Mouse (Mus musculus): ENCODE measurements at regions not wholly inside any gene's neighbourhood (a gene's known extent, or its start where the extent isn't known, plus 50 kb on each side); places are given as distances from the start of the nearest gene placed in this dataset.

DNA sequence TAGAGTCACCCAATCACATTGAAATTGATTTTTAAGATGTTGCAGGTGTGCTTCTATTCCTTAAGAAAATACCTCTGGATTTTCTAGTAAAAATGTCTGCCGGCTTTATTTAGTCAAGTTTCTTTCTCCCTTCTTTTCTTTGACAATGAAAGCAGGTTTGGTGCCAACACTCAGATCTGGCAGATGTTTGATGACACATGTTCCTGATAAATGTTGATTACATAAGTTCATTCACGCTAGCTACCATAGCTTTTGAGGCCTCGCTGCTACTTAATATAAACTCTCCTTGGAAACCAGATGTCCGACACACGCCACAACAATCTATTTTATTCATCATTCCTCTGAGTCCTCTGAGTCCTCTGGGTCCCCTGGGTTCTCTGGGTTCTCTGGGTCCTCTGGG, 195.7 kb upstream of the Lpp start:
- Histone ChIP-seq H3K4me3 (no peak overlapping the region), H3K9ac (no peak overlapping the region), H3K27me3 (0 out of 2 replicates have a peak, but pooled peaks cover 3% of the 10 kb centered on the region), H3K36me3 (no peaks in the 10 kb centered on the region), H3K4me1 (peaks cover 15% of the 10 kb centered on the region), H3K27ac (no peak overlapping the region), H3K9me3 (no peaks in the 10 kb centered on the region), H3K4me2 (no peak overlapping the region)
- no peak for ATAC-seq (ENCODE audit: insufficient number of reproducible peaks, insufficient read depth, low FRiP score, low TSS enrichment, low read depth)
- WGBS: 38% methylated on average over 5 of the region's 5 CpGs

DNA sequence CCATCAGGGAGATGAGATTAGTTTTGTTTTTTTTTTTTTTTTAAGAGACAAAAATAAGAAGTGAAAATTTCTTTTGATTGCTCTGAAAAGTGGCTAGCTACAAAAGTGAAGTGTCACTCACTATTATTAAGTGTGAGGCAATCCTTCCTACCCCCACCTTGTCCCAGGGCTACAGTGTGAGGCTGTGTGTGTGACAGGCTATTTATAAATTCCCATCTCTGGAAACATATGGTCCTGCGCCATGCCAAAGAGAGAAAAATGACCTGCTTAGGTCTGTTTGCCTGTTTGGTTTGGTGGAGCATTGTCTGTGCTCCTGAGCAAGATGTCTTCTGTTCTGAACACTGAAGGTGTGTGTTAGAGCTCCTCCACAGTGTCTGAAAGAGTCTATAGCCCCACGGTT, 199.4 kb upstream of the Lpp start:
- H3K9me3 ChIP-seq: no peaks in the 10 kb centered on the region
- H3K4me2 ChIP-seq: no peak overlapping the region
- no peak overlapping the region for H3K9ac ChIP-seq
- ATAC-seq (ENCODE audit: insufficient number of reproducible peaks, insufficient read depth, low FRiP score, low TSS enrichment, low read depth): no peak
- peaks cover 10% of the 10 kb centered on the region for H3K4me1 ChIP-seq
- WGBS: 85% methylated on average over 2 of the region's 2 CpGs
- H3K4me3 ChIP-seq: no peak overlapping the region
- H3K27me3 ChIP-seq: 0 out of 2 replicates have a peak, but pooled peaks cover 3% of the 10 kb centered on the region
- H3K36me3 ChIP-seq: no peaks in the 10 kb centered on the region
- H3K27ac ChIP-seq: no peak overlapping the region

DNA sequence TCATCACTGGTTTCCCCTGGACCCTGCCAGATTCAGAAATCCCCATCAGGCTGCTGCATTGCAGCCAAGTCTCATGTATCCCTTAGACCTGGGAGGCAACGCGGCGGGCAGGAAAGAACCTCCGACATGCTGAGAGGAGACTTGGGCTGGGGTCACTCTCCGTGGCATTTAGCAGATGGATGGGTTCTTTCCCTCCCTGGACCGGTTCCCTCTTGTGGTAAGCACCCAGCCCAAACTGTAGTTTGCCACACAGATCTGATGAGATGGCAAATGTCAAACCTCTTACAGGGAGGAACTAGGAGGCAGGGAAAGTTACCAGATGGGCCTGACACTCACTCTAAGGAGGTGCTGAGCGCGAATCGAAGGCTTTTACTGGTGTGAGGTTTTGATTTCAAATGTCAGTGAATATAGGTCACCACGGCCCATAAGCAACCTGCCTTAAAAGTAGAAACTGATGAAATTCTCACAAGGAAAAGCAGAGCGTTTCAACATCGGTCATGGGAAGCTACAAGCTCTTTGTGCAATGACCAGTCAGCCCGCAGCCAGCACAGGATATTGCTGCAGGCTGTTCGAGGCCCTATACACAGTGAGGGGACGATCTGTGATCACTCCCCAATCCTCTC, 199.9 kb upstream of the Lpp start:
- WGBS: 63% methylated on average over 15 of the region's 15 CpGs
- Histone ChIP-seq H3K9me3 (no peaks in the 10 kb centered on the region), H3K27ac (no peak overlapping the region), H3K4me2 (no peak overlapping the region), H3K27me3 (0 out of 2 replicates have a peak, but pooled peaks cover 3% of the 10 kb centered on the region), H3K4me3 (no peak overlapping the region), H3K4me1 (peaks cover 8% of the 10 kb centered on the region), H3K36me3 (no peaks in the 10 kb centered on the region), H3K9ac (no peak overlapping the region)
- ATAC-seq (ENCODE audit: insufficient number of reproducible peaks, insufficient read depth, low FRiP score, low TSS enrichment, low read depth): no peak

DNA sequence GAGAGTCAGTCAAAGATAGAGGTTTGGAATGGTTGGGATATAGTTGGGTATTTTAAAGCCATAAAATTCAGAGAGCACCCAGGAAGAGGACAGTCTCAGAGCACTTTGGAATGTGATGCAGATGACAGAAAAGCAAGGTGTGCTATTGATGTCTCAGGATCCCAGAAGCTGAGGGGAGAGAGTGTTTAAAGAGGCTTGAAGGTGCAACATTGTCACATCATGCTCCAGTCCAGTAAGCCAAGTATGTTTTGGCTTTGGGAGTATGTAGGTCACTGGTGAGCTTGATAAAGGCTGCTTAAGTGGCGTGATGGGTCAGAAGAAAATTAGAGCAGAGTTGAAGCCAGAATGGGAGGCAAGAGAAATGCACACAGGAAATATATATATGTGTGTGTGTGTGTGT, 201.3 kb upstream of the Lpp start:
- Histone ChIP-seq H3K4me3 (no peak overlapping the region), H3K4me1 (no peaks in the 10 kb centered on the region), H3K27me3 (0 out of 2 replicates have a peak, but pooled peaks cover 3% of the 10 kb centered on the region), H3K27ac (no peak overlapping the region), H3K9ac (no peak overlapping the region), H3K9me3 (no peaks in the 10 kb centered on the region), H3K36me3 (no peaks in the 10 kb centered on the region), H3K4me2 (no peak overlapping the region)
- ATAC-seq (ENCODE audit: insufficient number of reproducible peaks, insufficient read depth, low FRiP score, low TSS enrichment, low read depth): no peak
- WGBS: 88% methylated on average over 1 of the region's 1 CpGs

DNA sequence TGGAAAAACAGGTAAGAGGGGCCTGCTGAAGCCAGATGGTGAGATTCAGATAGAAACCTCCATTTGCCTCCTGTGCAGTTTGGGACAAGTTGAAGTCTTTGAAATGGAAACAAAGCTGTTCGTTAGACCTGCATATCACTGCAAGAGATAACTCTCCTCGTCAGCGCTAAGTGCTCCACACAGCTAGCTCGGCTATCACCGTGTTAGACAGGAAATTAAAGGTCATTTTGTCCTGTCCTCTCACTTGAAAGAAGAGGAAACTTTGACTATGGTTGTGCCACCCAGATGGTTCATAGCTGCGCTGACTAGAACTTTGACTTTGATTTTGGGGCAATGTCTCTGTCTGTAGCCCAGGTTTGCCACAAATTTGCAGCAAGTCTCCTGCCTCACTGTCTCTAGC, 198.5 kb upstream of the Bcl6 start:
- no peaks in the 10 kb centered on the region for H3K27me3 ChIP-seq
- no peak overlapping the region for H3K9ac ChIP-seq
- no peaks in the 10 kb centered on the region for H3K4me1 ChIP-seq
- no peak overlapping the region for H3K4me3 ChIP-seq
- no peak for ATAC-seq (ENCODE audit: insufficient number of reproducible peaks, insufficient read depth, low FRiP score, low TSS enrichment, low read depth)
- H3K27ac ChIP-seq: no peak overlapping the region
- no peaks in the 10 kb centered on the region for H3K9me3 ChIP-seq
- WGBS: 74% methylated on average over 6 of the region's 6 CpGs
- no peaks in the 10 kb centered on the region for H3K36me3 ChIP-seq
- no peak overlapping the region for H3K4me2 ChIP-seq

DNA sequence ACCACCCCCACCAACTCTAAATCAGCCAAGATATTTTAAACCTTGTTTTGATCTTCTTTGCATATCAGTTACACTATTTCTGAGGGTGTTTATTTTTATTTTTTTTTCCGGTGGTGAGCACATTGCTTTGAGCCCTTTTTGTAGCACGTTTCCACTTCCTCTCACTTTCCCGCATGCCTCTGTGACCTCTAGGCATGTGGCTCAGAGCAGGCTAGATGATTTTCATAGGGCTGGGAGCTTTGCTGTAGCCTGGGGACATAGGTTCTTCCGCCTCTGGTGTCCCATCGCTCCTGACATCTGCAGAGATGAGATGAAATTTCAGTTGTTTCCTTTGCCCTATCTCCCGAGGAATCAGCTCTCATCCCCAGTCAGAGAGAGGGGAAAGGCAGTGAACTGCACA, 197.3 kb upstream of the Bcl6 start:
- Histone ChIP-seq H3K27ac (no peak overlapping the region), H3K9ac (no peak overlapping the region), H3K4me2 (no peak overlapping the region), H3K4me3 (no peak overlapping the region), H3K36me3 (no peaks in the 10 kb centered on the region), H3K9me3 (no peaks in the 10 kb centered on the region), H3K27me3 (no peaks in the 10 kb centered on the region), H3K4me1 (no peaks in the 10 kb centered on the region)
- WGBS: 30% methylated on average over 6 of the region's 6 CpGs
- no peak for ATAC-seq (ENCODE audit: insufficient number of reproducible peaks, insufficient read depth, low FRiP score, low TSS enrichment, low read depth)

DNA sequence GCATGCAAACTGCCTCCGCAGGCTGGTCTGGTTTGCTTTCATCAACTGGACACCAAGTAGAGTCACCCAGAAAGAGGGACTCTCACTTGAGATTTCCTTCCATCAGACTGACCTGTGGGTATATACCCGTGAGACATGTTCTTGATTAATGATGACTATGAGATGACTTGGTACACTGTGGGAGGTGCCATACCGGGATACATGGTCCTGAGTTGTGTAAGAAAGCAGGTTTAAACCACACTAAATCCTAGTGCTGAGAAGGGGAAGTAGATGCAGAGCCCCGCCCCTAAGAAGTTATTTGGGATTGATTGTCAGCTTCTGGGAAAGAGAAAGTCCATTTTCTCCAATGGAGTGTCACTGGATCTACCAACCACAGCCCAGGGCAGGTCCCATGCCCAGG, 196.2 kb upstream of the Bcl6 start:
- WGBS: 83% methylated on average over 4 of the region's 4 CpGs
- Histone ChIP-seq H3K36me3 (no peaks in the 10 kb centered on the region), H3K9me3 (no peaks in the 10 kb centered on the region)

DNA sequence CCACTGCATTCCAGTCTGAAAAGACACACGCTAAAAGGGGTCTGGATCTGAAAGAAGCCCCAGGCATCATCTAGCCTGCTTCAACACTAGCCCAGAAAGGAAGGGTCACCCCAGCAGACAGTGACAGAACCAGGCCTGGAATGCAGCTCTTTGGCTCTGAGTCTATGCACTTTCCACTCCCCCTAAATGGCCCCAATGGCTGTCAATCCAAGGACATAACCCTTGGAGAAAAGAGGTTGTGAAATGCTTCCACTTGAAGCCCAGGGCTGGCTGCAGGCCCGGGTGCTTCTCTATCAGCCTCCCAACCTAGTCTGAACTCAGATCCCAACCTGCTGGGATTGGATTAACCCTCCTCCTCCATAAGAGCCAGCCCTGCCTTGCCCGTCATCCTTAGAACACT, 194.6 kb upstream of the Bcl6 start:
- ATAC-seq (ENCODE audit: insufficient number of reproducible peaks, insufficient read depth, low FRiP score, low TSS enrichment, low read depth): no peak
- no peaks in the 10 kb centered on the region for H3K36me3 ChIP-seq
- H3K9ac ChIP-seq: no peak overlapping the region
- H3K4me2 ChIP-seq: no peak overlapping the region
- no peaks in the 10 kb centered on the region for H3K9me3 ChIP-seq
- WGBS: 72% methylated on average over 3 of the region's 3 CpGs
- H3K27ac ChIP-seq: no peak overlapping the region
- H3K27me3 ChIP-seq: no peaks in the 10 kb centered on the region
- H3K4me1 ChIP-seq: no peaks in the 10 kb centered on the region
- no peak overlapping the region for H3K4me3 ChIP-seq

More for the DNA sequence above, 196.2 kb upstream of the Bcl6 start:
- H3K4me2 ChIP-seq: no peak overlapping the region
- no peaks in the 10 kb centered on the region for H3K4me1 ChIP-seq
- H3K27ac ChIP-seq: no peak overlapping the region
- no peak overlapping the region for H3K4me3 ChIP-seq
- no peak overlapping the region for H3K9ac ChIP-seq
- no peak for ATAC-seq (ENCODE audit: insufficient number of reproducible peaks, insufficient read depth, low FRiP score, low TSS enrichment, low read depth)
- H3K27me3 ChIP-seq: no peaks in the 10 kb centered on the region

DNA sequence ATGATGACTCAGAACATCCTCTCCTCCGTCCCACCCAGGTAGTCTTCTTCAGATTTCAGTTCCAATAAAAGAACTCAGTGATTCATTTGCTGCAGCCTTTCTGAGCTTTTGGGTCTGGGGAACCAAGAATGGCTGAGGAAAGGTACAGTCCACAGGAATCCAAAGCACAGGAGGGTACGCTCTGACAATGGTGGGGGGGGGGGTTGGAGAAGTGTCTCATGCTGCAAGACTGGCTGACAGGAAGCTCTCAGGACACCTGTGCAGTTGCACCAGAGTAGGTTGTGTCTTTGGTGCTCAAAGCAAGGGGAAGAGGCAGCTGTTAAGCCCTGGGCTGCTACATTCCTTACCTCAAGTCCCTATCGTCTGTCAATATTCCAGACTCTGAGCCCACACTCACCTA, 192.7 kb upstream of the Bcl6 start:
- no peaks in the 10 kb centered on the region for H3K36me3 ChIP-seq
- no peak overlapping the region for H3K27ac ChIP-seq
- H3K4me2 ChIP-seq: no peak overlapping the region
- no peaks in the 10 kb centered on the region for H3K9me3 ChIP-seq
- no peak overlapping the region for H3K9ac ChIP-seq
- WGBS: 83% methylated on average over 3 of the region's 3 CpGs
- no peak for ATAC-seq (ENCODE audit: insufficient number of reproducible peaks, insufficient read depth, low FRiP score, low TSS enrichment, low read depth)
- no peaks in the 10 kb centered on the region for H3K4me1 ChIP-seq
- H3K27me3 ChIP-seq: no peaks in the 10 kb centered on the region
- no peak overlapping the region for H3K4me3 ChIP-seq

DNA sequence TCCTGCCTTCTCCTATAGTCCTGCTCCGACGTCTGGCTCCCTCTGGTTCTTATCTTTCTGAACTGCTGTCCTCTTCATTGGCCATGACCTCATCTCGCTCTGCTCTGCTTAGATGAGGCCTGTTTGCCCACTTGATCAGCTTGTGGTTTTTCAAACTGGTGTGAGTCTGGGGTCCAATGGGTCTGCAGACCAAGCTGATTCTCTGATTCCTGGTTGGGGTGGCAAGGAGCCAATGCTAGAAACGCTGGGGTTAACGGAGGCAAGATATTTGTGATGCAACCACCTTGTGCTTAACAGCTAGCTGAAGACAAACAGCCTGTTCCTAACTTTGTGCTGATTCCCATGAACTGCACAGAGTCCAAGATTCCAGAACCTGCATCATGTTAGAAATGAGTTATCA, 192.0 kb upstream of the Bcl6 start:
- 88% methylated on average over 5 of the region's 5 CpGs for WGBS
- ATAC-seq (ENCODE audit: insufficient number of reproducible peaks, insufficient read depth, low FRiP score, low TSS enrichment, low read depth): no peak
- Histone ChIP-seq H3K4me3 (no peak overlapping the region), H3K36me3 (no peaks in the 10 kb centered on the region), H3K27ac (no peak overlapping the region), H3K4me1 (no peaks in the 10 kb centered on the region), H3K4me2 (no peak overlapping the region), H3K9ac (no peak overlapping the region), H3K27me3 (no peaks in the 10 kb centered on the region), H3K9me3 (no peaks in the 10 kb centered on the region)

DNA sequence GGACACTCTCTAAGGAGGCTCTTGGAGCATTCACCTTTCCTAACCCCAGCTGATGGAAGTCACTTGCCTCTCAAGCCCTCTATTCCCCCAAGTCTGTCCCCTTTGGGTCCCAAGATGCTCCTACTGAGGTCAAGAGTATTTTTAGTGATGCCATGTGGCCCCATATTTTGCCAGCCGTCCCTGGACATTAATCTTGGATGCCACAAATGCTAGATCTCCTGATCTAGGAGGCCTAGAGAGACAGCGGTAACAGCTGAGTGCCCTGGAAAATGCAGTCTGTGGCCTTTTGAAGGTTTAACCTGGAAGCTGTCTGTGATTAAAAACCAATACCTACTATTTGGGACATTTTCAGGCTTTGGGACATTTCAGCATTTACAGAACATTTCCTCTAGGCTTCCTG, 188.9 kb upstream of the Bcl6 start:
- no peak for ATAC-seq (ENCODE audit: insufficient number of reproducible peaks, insufficient read depth, low FRiP score, low TSS enrichment, low read depth)
- no peaks in the 10 kb centered on the region for H3K36me3 ChIP-seq
- H3K9ac ChIP-seq: no peak overlapping the region
- H3K4me3 ChIP-seq: no peak overlapping the region
- H3K27me3 ChIP-seq: no peaks in the 10 kb centered on the region
- no peaks in the 10 kb centered on the region for H3K4me1 ChIP-seq
- 82% methylated on average over 2 of the region's 2 CpGs for WGBS
- no peak overlapping the region for H3K27ac ChIP-seq
- no peaks in the 10 kb centered on the region for H3K9me3 ChIP-seq
- H3K4me2 ChIP-seq: no peak overlapping the region

DNA sequence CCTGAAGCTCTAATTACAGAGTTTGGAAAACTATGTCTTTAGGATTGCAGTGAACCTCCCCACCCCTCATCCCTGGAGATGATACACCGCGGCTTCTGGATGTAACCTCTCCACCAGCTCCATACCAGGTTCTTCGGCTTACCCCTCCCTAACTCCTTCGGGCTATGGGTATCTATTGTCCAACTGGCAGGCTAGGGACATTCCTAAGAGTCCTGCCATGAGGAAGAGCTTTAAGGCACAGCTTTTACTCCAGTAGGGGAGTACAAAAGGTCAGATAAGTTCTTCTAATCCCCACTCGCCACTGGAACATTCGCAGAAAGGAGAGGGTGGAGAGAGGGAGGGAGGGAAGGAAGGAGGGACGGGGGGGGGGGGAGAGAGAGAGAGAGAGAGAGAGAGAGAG, 188.5 kb upstream of the Bcl6 start:
- Histone ChIP-seq H3K27ac (no peak overlapping the region), H3K9ac (no peak overlapping the region), H3K4me2 (no peak overlapping the region), H3K27me3 (no peaks in the 10 kb centered on the region), H3K9me3 (no peaks in the 10 kb centered on the region), H3K36me3 (no peaks in the 10 kb centered on the region), H3K4me3 (no peak overlapping the region), H3K4me1 (no peaks in the 10 kb centered on the region)
- WGBS: 55% methylated on average over 7 of the region's 7 CpGs
- ATAC-seq (ENCODE audit: insufficient number of reproducible peaks, insufficient read depth, low FRiP score, low TSS enrichment, low read depth): no peak

DNA sequence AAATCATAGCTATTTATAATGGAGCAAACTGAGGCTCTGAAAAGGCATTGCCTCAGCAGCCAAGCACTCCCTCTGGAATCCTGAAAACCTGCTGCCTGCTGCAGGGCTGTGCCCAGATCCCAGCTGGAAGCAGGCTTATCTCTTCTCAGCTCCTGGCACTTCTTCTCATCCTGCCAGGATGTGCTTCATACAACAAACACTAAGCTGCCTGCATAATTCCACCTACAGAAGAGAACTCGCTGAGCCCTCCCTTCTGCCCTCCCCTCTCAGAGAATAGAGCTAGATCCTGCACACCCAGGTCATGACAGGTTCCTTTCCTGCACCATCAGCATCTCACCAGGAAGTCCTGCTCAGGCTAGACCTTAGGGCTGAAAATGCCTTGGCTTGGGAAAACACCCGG, 187.4 kb upstream of the Bcl6 start:
- 63% methylated on average over 2 of the region's 2 CpGs for WGBS

More for the DNA sequence above, 187.4 kb upstream of the Bcl6 start:
- no peaks in the 10 kb centered on the region for H3K36me3 ChIP-seq
- no peaks in the 10 kb centered on the region for H3K9me3 ChIP-seq
- no peak overlapping the region for H3K4me3 ChIP-seq
- H3K4me2 ChIP-seq: no peak overlapping the region
- H3K27ac ChIP-seq: no peak overlapping the region
- H3K27me3 ChIP-seq: no peaks in the 10 kb centered on the region
- no peaks in the 10 kb centered on the region for H3K4me1 ChIP-seq
- no peak for ATAC-seq (ENCODE audit: insufficient number of reproducible peaks, insufficient read depth, low FRiP score, low TSS enrichment, low read depth)
- H3K9ac ChIP-seq: no peak overlapping the region
